Mouse (Mus musculus) cerebellum, adult 2 months (tissue): ENCODE measurements around the gene Srsf2.

Experiments
- CTCF ChIP-seq: fragments of 200-500 bp; IDR thresholded peaks from 2 replicates; pipeline ENCODE4 v1.5.1; 2011; ENCODE audit warnings: low read depth, mild to moderate bottlenecking, control low read depth, low read length, moderate library complexity, borderline replicate concordance; ENCODE audit not compliant: insufficient read depth
- POLR2A ChIP-seq: fragments of 200-500 bp; IDR thresholded peaks from 2 replicates; pipeline ENCODE4 v1.6.1; 2011; ENCODE audit warnings: low read length, control low read depth, borderline replicate concordance; ENCODE audit not compliant: insufficient read depth

DNA sequence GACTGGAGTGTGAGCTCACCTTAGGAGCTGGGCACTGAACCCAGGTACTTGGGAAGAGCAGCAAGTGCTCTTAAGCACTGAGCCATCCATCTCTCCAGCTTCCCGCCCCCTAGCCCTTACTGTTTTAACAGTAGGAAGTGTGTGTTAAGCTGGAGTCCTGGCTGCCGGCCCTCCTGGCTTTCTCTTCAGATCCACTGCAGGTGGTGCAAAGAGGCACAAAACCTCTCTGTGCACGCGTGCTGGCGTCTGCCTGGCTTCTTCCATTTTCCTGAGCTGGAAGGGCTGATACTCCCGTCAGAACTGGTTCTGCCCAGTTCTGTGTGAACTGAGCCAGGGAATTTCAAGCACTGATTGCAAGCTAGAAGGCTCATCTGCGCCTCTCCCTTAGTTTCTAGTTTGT is 27.9 kb upstream of the Srsf2 start:
- TF ChIP-seq CTCF = no peak
- no peak for TF ChIP-seq POLR2A
